Mouse (Mus musculus): ENCODE results near the gene Arnt2.

DNA sequence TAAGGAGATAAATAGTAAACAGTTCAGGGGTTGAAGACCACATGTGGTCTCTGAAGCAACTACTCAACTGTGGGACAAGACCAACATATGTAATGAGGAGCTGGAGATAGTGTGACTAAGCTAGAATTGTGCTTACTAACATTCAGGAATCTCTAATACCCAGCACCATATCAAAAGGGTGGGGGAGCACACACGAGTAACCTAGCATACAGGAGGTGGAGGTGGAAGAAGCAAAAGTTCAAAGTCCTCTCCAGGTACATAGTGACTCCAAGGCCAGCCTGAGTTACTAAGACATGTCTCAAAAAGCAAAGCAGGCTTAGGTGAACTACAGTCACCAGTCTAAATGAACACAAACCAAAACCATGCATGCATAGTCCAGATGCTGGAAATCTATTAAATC, 29.6 kb upstream of the Arnt2 start:
- TF ChIP-seq POLR2A (IDR thresholded peaks at IDR 0.05; ENCODE audit: low read depth, low read length), result no peak
- no peak for TF ChIP-seq CTCF (conservative IDR thresholded peaks at IDR 0.05; ENCODE audit: insufficient read depth, insufficient read length, low read depth, low read length)
